Mouse (Mus musculus) naive thymus-derived CD4-positive, alpha-beta T cell, adult 5 months (primary cell): ENCODE measurements around the gene Clpp. TPM values are rescaled to one million over a fixed set of nuclear protein-coding genes. Genes with fewer than 3 reads are reported as not detected.

Experiments
- polyA plus RNA-seq: library from polyadenylated mRNA; unstranded; fragments of 100-300 nt; shearing (Covaris generic); gene quantifications from one replicate; pipeline ENCODE4 v1.2.1, GENCODE M21; 2017

Clpp gene
- 48.3 TPM for polyA plus RNA-seq

DNA sequence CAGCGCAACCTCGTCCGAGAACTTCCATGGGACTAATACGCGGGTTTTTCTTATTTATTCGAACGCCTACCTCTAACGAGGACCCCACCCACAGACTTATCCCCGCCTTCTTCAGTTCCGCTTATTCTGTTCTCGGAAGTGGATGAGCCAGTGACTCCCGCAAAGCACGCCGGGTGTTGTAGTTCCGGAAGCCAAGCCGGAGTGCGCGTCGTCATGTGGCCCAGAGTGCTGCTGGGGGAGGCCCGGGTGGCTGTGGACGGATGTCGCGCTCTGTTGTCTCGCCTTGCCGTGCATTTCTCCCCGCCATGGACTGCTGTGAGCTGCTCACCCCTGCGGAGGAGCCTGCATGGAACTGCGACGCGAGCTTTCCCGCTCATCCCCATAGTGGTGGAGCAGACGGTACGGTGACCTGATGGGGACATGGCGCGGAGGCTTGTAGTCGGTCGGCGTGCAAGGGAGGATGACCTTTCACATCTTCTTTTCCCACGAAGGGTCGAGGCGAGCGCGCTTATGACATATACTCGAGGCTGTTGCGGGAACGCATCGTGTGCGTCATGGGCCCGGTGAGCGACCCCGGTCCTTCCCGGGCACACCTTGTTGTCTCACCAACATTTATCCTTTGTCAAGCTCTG, at the start of gene Clpp:
TSS of gene Clpp (plus strand) at position 191 of the 632 bp plus-strand sequence.

DNA sequence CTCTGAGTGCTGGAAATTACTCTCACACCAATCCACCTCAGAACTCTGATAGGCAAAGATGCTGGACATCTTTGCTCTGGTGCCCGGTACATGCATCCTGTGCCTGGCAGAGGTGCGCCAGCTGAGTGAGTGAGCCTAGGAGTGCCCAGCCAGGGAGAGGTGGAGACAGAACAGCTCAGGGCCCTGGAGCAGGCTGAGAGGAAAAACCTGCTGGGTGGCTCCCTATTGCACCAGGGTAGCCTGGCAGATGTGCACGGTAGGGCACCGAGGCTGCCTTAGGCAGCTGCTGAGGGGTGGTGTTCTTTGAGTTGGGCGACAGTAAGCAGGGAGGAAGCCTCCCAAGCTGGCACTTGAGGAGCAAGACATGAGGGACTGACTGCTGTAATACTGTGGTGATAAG, 8.1 kb upstream of the Clpp start, which contains the start of gene Acer1:
TSS of gene Acer1 (minus strand) at position 114 of the 400 bp plus-strand sequence.

GRCm38 (mm10) chr17:56997029-56997667, 7.0 kb downstream of the Clpp start, which contains the start of gene Alkbh7:
TSS of gene Alkbh7 (plus strand) at chr17:56997339.

DNA sequence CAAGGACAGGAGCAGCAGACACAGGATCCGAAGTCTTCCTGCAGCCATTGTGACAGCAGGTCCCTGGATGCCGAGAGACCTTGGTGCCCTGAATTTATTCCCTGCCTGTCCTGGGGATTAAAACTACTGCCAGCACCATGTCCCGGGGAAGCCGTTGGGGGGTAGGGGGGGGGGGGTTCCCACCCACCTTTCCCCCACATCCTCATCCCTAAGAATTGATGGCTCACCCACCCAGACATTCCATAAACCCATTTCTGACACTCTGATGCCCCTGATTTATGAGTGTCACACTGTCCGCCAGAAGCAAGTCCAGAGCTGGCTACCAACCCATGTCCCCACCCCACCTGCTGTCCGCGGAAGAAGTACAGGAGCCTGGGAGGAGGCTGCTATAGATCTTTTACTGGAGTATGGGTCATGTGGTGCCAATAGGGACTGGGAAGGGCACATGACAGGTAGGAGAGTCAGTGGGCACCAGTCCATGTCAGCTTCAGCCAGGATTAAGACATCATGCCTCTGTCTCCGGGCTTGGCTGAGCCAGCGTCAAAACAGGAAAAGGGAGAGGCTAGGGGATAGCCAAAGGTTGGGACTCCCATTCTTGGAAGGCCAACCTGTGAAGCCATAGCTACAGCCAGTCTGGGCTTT, 10.0 kb downstream of the Clpp start, which contains the start of gene Pspn:
TSS of gene Pspn (minus strand) at position 51 of the 642 bp plus-strand sequence.

GRCm38 (mm10) chr17:57011236-57012141, 21.4 kb downstream of the Clpp start, which contains the start of the genes Gtf2f1 and Gm17949:
TSS of gene Gtf2f1 (minus strand) at chr17:57011288.
TSS of gene Gm17949 (plus strand) at chr17:57011469.

GRCm38 (mm10) chr17:57030931-57031660, 41.0 kb downstream of the Clpp start, which contains the start of gene Khsrp:
TSS of gene Khsrp (minus strand) at chr17:57031522.

DNA sequence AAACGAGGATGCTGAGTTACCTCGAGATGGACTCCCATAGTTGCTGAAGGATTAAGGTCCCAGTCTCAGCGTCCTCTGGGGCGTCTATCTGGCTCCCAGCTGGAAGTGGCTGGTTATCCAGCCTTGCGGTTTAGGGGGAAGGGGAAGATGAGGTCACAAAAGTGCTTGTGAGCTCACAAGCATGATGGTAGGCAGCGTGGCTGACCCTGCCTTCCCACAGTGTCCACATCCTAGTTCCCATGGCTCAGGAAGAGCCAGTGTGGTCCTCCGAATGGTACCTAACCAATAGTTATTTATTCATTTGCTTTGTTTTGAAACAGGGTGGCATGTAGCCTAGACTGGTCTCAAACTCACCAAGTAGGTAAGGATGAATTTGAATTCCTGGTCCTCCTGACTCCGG, 51.4 kb downstream of the Clpp start, which contains the start of gene Slc25a41:
TSS of gene Slc25a41 (minus strand) at position 101 of the 400 bp plus-strand sequence.

Other genes starting within 250 kb of the Clpp start
- gene Nrtn, start 232.8 kb upstream of the Clpp start, polyA plus RNA-seq = not detected
- 60.0 TPM for gene Dus3l, start 225.5 kb upstream of the Clpp start, polyA plus RNA-seq
- 1.5 TPM for gene Prr22, start 220.1 kb upstream of the Clpp start, polyA plus RNA-seq
- 1.8 TPM for gene Rfx2, start 159.3 kb upstream of the Clpp start, polyA plus RNA-seq
- gene Acsbg2, start 115.9 kb upstream of the Clpp start, polyA plus RNA-seq = not detected
- not detected for gene 1700061G19Rik, start 114.8 kb upstream of the Clpp start, polyA plus RNA-seq
- 26.1 TPM for gene Mllt1, start 54.9 kb upstream of the Clpp start, polyA plus RNA-seq
- not detected for gene Acer1, start 8.2 kb upstream of the Clpp start, polyA plus RNA-seq
- 17.1 TPM for gene Alkbh7, start 7.0 kb downstream of the Clpp start, polyA plus RNA-seq
- not detected for gene Pspn, start 9.7 kb downstream of the Clpp start, polyA plus RNA-seq
- 71.2 TPM for gene Gtf2f1, start 21.0 kb downstream of the Clpp start, polyA plus RNA-seq
- gene Gm17949, start 21.2 kb downstream of the Clpp start, polyA plus RNA-seq = 1.1 TPM
- 60.8 TPM for gene Khsrp, start 41.2 kb downstream of the Clpp start, polyA plus RNA-seq
- gene Slc25a41, start 51.3 kb downstream of the Clpp start, polyA plus RNA-seq = not detected
- 1.7 TPM for gene Crb3, start 68.8 kb downstream of the Clpp start, polyA plus RNA-seq
- gene Slc25a23, start 69.6 kb downstream of the Clpp start, polyA plus RNA-seq = 13.0 TPM
- 126 TPM for gene Dennd1c, start 88.2 kb downstream of the Clpp start, polyA plus RNA-seq
- 1.1 TPM for gene Tubb4a, start 97.5 kb downstream of the Clpp start, polyA plus RNA-seq
- gene Tnfsf9, start 115.0 kb downstream of the Clpp start, polyA plus RNA-seq = 3.9 TPM
- not detected for gene Cd70, start 159.5 kb downstream of the Clpp start, polyA plus RNA-seq
- gene Tnfsf14, start 203.9 kb downstream of the Clpp start, polyA plus RNA-seq = not detected
- not detected for gene C3, start 237.8 kb downstream of the Clpp start, polyA plus RNA-seq